Mouse (Mus musculus): ENCODE results near the gene Nckap5.

GRCm38 (mm10) chr1:126738291-126738640, 92.3 kb downstream of the Nckap5 start:
- TF ChIP-seq GATA1 (IDR thresholded peaks at IDR 0.05; ENCODE audit: borderline replicate concordance, low read length): no peak
- no peak for TF ChIP-seq FLI1 (IDR thresholded peaks at IDR 0.05; ENCODE audit: low read length)

All from megakaryocyte, embryonic 14.5 days (primary cell).